Mouse (Mus musculus) hindbrain, embryonic 10.5 days (tissue): ENCODE measurements around the gene Amh. TPM values are rescaled to one million over a fixed set of nuclear protein-coding genes. Genes with fewer than 3 reads are reported as not detected.
"Not testable (repeated sequence)": the region's sequence is repeated elsewhere in the genome, so short reads cannot be mapped to it uniquely, and the experiment has no call there.

ENCODE experiments used
- DNase-seq: peaks from one replicate; pipeline ENCODE4 v3.0.0-alpha.2; 2017; ENCODE audit warnings: low spot score
- H3K27ac ChIP-seq: fragments of 300-500 bp; sonication (generic); 2 replicates; pipeline ENCODE4 v1.5.1; 2016; ENCODE audit warnings: mild to moderate bottlenecking, moderate library complexity
- H3K27me3 ChIP-seq: fragments of 300-500 bp; sonication (generic); 2 replicates; pipeline ENCODE4 v1.6.1; 2016; ENCODE audit warnings: mild to moderate bottlenecking; ENCODE audit not compliant: poor library complexity, insufficient read depth, severe bottlenecking
- H3K36me3 ChIP-seq: fragments of 300-500 bp; sonication (generic); 2 replicates; pipeline ENCODE4 v1.6.1; 2016; ENCODE audit warnings: mild to moderate bottlenecking, moderate library complexity
- H3K4me1 ChIP-seq: fragments of 300-500 bp; sonication (generic); replicated peaks from 2 replicates; pipeline ENCODE4 v1.6.1; 2016; ENCODE audit warnings: mild to moderate bottlenecking
- H3K4me3 ChIP-seq: fragments of 300-500 bp; sonication (generic); 2 replicates; pipeline ENCODE4 v1.5.1; 2016; ENCODE audit warnings: mild to moderate bottlenecking, moderate library complexity
- H3K9me3 ChIP-seq: fragments of 300-500 bp; sonication (generic); 2 replicates; pipeline ENCODE4 v1.6.1; 2016; ENCODE audit warnings: mild to moderate bottlenecking, moderate library complexity
- WGBS: fragments of 180-500 bp; shearing (Covaris S2); methylation state at CpG from one replicate; pipeline ENCODE4 v1.1.7; 2016; 5-methylcytosine and 5-hydroxymethylcytosine counted together
- polyA plus RNA-seq: library from polyadenylated mRNA; unstranded; fragments of >200 nt; fragmentation: Nextera tagmentation; extraction: Ambion mirVana; gene quantifications from 2 replicates; pipeline ENCODE4 v1.2.1, GENCODE M21; 2016

The Amh gene
- polyA plus RNA-seq, 1 experiment from 2014 or later = 0.12 TPM

- Histone ChIP-seq H3K9me3 (no peaks in the 10 kb centered on the region), H3K27me3 (peaks cover 2% of the 10 kb centered on the region), H3K4me1 (peaks cover 60% of the 10 kb centered on the region), H3K4me3 (peak overlapping the region; percentile 89), H3K36me3 (peaks cover 31% of the 10 kb centered on the region), H3K27ac (peak overlapping the region; percentile 97; the same call in 1 of the 2 replicates)
- 89% methylated on average over 10 of the region's 10 CpGs for WGBS
- DNase-seq = no peak
Measured at GRCm38 (mm10) chr10:80827870-80828420, 22.9 kb downstream of the Amh start.

GRCm38 (mm10) chr10:80828587-80828986, 23.5 kb downstream of the Amh start:
- DNase-seq, H3K9me3 ChIP-seq, H3K27me3 ChIP-seq, H3K27ac ChIP-seq: not testable (repeated sequence)
- WGBS = 92% methylated on average over 9 of the region's 9 CpGs
- Histone ChIP-seq H3K4me1 (peaks cover 66% of the 10 kb centered on the region), H3K36me3 (peaks cover 31% of the 10 kb centered on the region), H3K4me3 (peak overlapping the region; percentile 89)

GRCm38 (mm10) chr10:80829359-80830278, 24.6 kb downstream of the Amh start:
- peaks cover 31% of the 10 kb centered on the region for H3K36me3 ChIP-seq
- H3K27me3 ChIP-seq = peaks cover 19% of the 10 kb centered on the region
- 69% methylated on average over 1 of the region's 1 CpGs for WGBS
- H3K27ac ChIP-seq = no peak overlapping the region
- no peak for DNase-seq
- peaks cover 66% of the 10 kb centered on the region for H3K4me1 ChIP-seq
- peaks cover 5% of the 10 kb centered on the region; the same call in 1 of the 2 replicates for H3K9me3 ChIP-seq
- 0 out of 2 replicates have a peak overlapping the region, but pooled peaks have one; percentile 9 for H3K4me3 ChIP-seq

GRCm38 (mm10) chr10:80831136-80831535, 26.1 kb downstream of the Amh start:
- Histone ChIP-seq H3K4me3 (peak overlapping the region; percentile 26; the same call in 1 of the 2 replicates), H3K27me3 (peaks cover 34% of the 10 kb centered on the region), H3K9me3 (peaks cover 10% of the 10 kb centered on the region; the same call in 1 of the 2 replicates), H3K36me3 (peaks cover 31% of the 10 kb centered on the region), H3K27ac (no peak overlapping the region), H3K4me1 (peaks cover 73% of the 10 kb centered on the region)
- DNase-seq = peak; percentile 77
- 4% methylated on average over 9 of the region's 9 CpGs for WGBS

GRCm38 (mm10) chr10:80832818-80833217, 27.8 kb downstream of the Amh start:
- 43% methylated on average over 7 of the region's 7 CpGs for WGBS
- peaks cover 10% of the 10 kb centered on the region; the same call in 1 of the 2 replicates for H3K9me3 ChIP-seq
- H3K27me3 ChIP-seq = peaks cover 51% of the 10 kb centered on the region
- DNase-seq = peak; percentile 33
- H3K4me3 ChIP-seq = no peak overlapping the region
- H3K4me1 ChIP-seq = peaks cover 80% of the 10 kb centered on the region
- H3K27ac ChIP-seq = no peak overlapping the region; the same call in 1 of the 2 replicates
- peaks cover 29% of the 10 kb centered on the region for H3K36me3 ChIP-seq

- WGBS = 53% methylated on average over 30 of the region's 30 CpGs
- H3K36me3 ChIP-seq = peaks cover 2% of the 10 kb centered on the region
- H3K4me1 ChIP-seq = peaks cover 75% of the 10 kb centered on the region
- H3K27me3 ChIP-seq = peaks cover 61% of the 10 kb centered on the region
- H3K27ac ChIP-seq = no peak overlapping the region
- H3K9me3 ChIP-seq = peaks cover 10% of the 10 kb centered on the region; the same call in 1 of the 2 replicates
- H3K4me3 ChIP-seq = peak overlapping the region; percentile 18; the same call in 1 of the 2 replicates
- no peak for DNase-seq
Measured at GRCm38 (mm10) chr10:80835617-80836016, 30.6 kb downstream of the Amh start.

GRCm38 (mm10) chr10:80836949-80837379, 31.9 kb downstream of the Amh start:
- Histone ChIP-seq H3K36me3 (no peaks in the 10 kb centered on the region), H3K27me3 (peaks cover 75% of the 10 kb centered on the region), H3K4me1 (peaks cover 76% of the 10 kb centered on the region), H3K4me3 (no peak overlapping the region), H3K9me3 (peaks cover 10% of the 10 kb centered on the region; the same call in 1 of the 2 replicates), H3K27ac (no peak overlapping the region)
- WGBS = 54% methylated on average over 7 of the region's 7 CpGs
- DNase-seq = no peak

GRCm38 (mm10) chr10:80837827-80838226, 32.8 kb downstream of the Amh start:
- Histone ChIP-seq H3K4me3 (0 out of 2 replicates have a peak overlapping the region, but pooled peaks have one; percentile 9), H3K4me1 (peaks cover 68% of the 10 kb centered on the region)
- WGBS = 9% methylated on average over 2 of the region's 2 CpGs

GRCm38 (mm10) chr10:80838346-80838912, 33.4 kb downstream of the Amh start:
- Histone ChIP-seq H3K4me3 (no peak overlapping the region), H3K27me3 (peaks cover 83% of the 10 kb centered on the region), H3K4me1 (peaks cover 67% of the 10 kb centered on the region), H3K9me3 (peaks cover 10% of the 10 kb centered on the region; the same call in 1 of the 2 replicates), H3K36me3 (no peaks in the 10 kb centered on the region), H3K27ac (no peak overlapping the region)
- whole genome bisulfite sequencing = 66% methylated on average over 2 of the region's 2 CpGs
- no peak for DNase-seq

More at GRCm38 (mm10) chr10:80837827-80838226, 32.8 kb downstream of the Amh start:
- H3K27ac ChIP-seq = no peak overlapping the region
- no peaks in the 10 kb centered on the region for H3K36me3 ChIP-seq
- peaks cover 83% of the 10 kb centered on the region for H3K27me3 ChIP-seq
- peaks cover 10% of the 10 kb centered on the region; the same call in 1 of the 2 replicates for H3K9me3 ChIP-seq
- no peak for DNase-seq

GRCm38 (mm10) chr10:80839848-80840247, 34.8 kb downstream of the Amh start:
- Histone ChIP-seq H3K9me3 (peaks cover 2% of the 10 kb centered on the region; the same call in 1 of the 2 replicates), H3K36me3 (no peaks in the 10 kb centered on the region), H3K4me1 (peaks cover 75% of the 10 kb centered on the region), H3K4me3 (no peak overlapping the region), H3K27ac (no peak overlapping the region), H3K27me3 (peaks cover 83% of the 10 kb centered on the region)
- no peak for DNase-seq
- WGBS = 56% methylated on average over 6 of the region's 6 CpGs

- H3K4me3 ChIP-seq = 0 out of 2 replicates have a peak overlapping the region, but pooled peaks have one; percentile 5
- no peaks in the 10 kb centered on the region for H3K36me3 ChIP-seq
- H3K9me3 ChIP-seq = no peaks in the 10 kb centered on the region
- H3K27me3 ChIP-seq = peaks cover 82% of the 10 kb centered on the region
- WGBS = 80% methylated on average over 2 of the region's 2 CpGs
- peaks cover 65% of the 10 kb centered on the region for H3K4me1 ChIP-seq
- 0 out of 2 replicates have a peak overlapping the region, but pooled peaks have one; percentile 29 for H3K27ac ChIP-seq
- no peak for DNase-seq
Measured at GRCm38 (mm10) chr10:80841685-80842084, 36.6 kb downstream of the Amh start.

GRCm38 (mm10) chr10:80842334-80842733, 37.3 kb downstream of the Amh start:
- H3K4me1 ChIP-seq = peaks cover 59% of the 10 kb centered on the region
- H3K27ac ChIP-seq = no peak overlapping the region
- no peak overlapping the region for H3K4me3 ChIP-seq
- no peaks in the 10 kb centered on the region for H3K36me3 ChIP-seq
- 84% methylated on average over 15 of the region's 15 CpGs for WGBS
- H3K27me3 ChIP-seq = peaks cover 76% of the 10 kb centered on the region
- H3K9me3 ChIP-seq = no peaks in the 10 kb centered on the region
- DNase-seq = no peak
